Mouse (Mus musculus) hindbrain, embryonic 10.5 days (tissue): ENCODE results near the gene Spock1. TPM values are rescaled to one million over a fixed set of nuclear protein-coding genes. Genes with fewer than 3 reads are reported as not detected.
"Not testable (repeated sequence)": the region's sequence is repeated elsewhere in the genome, so short reads cannot be mapped to it uniquely, and the experiment has no call there.

ENCODE experiments used
- DNase-seq: peaks from one replicate; pipeline ENCODE4 v3.0.0-alpha.2; 2017; ENCODE audit warnings: low spot score
- H3K27ac ChIP-seq: fragments of 300-500 bp; sonication (generic); 2 replicates; pipeline ENCODE4 v1.5.1; 2016; ENCODE audit warnings: mild to moderate bottlenecking, moderate library complexity
- H3K27me3 ChIP-seq: fragments of 300-500 bp; sonication (generic); 2 replicates; pipeline ENCODE4 v1.6.1; 2016; ENCODE audit warnings: mild to moderate bottlenecking; ENCODE audit not compliant: poor library complexity, insufficient read depth, severe bottlenecking
- H3K36me3 ChIP-seq: fragments of 300-500 bp; sonication (generic); 2 replicates; pipeline ENCODE4 v1.6.1; 2016; ENCODE audit warnings: mild to moderate bottlenecking, moderate library complexity
- H3K4me1 ChIP-seq: fragments of 300-500 bp; sonication (generic); replicated peaks from 2 replicates; pipeline ENCODE4 v1.6.1; 2016; ENCODE audit warnings: mild to moderate bottlenecking
- H3K4me3 ChIP-seq: fragments of 300-500 bp; sonication (generic); 2 replicates; pipeline ENCODE4 v1.5.1; 2016; ENCODE audit warnings: mild to moderate bottlenecking, moderate library complexity
- H3K9me3 ChIP-seq: fragments of 300-500 bp; sonication (generic); 2 replicates; pipeline ENCODE4 v1.6.1; 2016; ENCODE audit warnings: mild to moderate bottlenecking, moderate library complexity
- WGBS: fragments of 180-500 bp; shearing (Covaris S2); methylation state at CpG from one replicate; pipeline ENCODE4 v1.1.7; 2016; 5-methylcytosine and 5-hydroxymethylcytosine counted together
- polyA plus RNA-seq: library from polyadenylated mRNA; unstranded; fragments of >200 nt; fragmentation: Nextera tagmentation; extraction: Ambion mirVana; gene quantifications from 2 replicates; pipeline ENCODE4 v1.2.1, GENCODE M21; 2016

The Spock1 gene
- polyA plus RNA-seq, 1 experiment from 2014 or later, result 10.3 TPM

DNA sequence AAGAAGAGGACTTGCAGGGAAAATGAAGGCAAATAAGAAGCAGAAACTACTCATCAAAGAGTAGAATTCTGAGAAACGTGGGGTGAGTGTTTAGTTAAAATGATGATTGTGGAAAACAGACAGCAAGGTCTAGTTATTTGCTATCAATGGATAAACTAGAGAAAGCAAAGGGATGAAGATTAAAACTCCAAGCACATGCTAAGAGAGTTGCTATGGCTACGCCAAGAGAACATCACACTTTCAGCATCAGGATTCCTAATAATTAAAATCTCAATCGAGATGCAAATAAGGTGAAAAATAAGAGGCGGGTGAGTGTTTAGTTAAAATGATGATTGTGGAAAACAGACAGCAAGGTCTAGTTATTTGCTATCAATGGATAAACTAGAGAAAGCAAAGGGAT, 437.2 kb downstream of the Spock1 start:
- peaks cover 12% of the 10 kb centered on the region for H3K4me1 ChIP-seq
- not testable (repeated sequence) for H3K4me3 ChIP-seq, H3K36me3 ChIP-seq, H3K27ac ChIP-seq, DNase-seq, H3K27me3 ChIP-seq, H3K9me3 ChIP-seq
- WGBS, result 88% methylated on average over 4 of the region's 4 CpGs

DNA sequence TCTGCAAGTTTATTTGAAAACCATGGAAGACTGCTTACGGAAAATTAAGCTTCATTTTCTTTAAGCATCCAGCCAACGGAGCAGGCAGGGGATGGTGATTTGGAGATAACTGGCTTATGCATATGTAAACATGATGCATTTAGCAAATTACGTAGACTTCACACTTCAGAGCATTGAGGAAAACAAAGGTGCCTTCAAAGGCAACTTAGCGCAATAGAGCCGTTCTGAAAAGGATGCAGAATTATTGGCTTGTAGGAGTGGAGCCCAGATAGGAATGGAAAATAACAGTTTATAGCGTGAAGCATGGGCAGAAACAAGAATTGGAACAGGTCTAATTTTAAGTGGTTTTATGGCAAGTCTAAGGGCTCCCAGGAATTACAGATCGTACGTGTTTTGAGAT, 448.2 kb downstream of the Spock1 start:
- no peaks in the 10 kb centered on the region for H3K27me3 ChIP-seq
- H3K36me3 ChIP-seq, result no peaks in the 10 kb centered on the region
- H3K4me3 ChIP-seq, result no peak overlapping the region
- 91% methylated on average over 8 of the region's 8 CpGs for WGBS
- 0 out of 2 replicates have a peak, but pooled peaks cover 2% of the 10 kb centered on the region for H3K9me3 ChIP-seq
- H3K4me1 ChIP-seq, result no peaks in the 10 kb centered on the region
- H3K27ac ChIP-seq, result no peak overlapping the region
- DNase-seq, result no peak

DNA sequence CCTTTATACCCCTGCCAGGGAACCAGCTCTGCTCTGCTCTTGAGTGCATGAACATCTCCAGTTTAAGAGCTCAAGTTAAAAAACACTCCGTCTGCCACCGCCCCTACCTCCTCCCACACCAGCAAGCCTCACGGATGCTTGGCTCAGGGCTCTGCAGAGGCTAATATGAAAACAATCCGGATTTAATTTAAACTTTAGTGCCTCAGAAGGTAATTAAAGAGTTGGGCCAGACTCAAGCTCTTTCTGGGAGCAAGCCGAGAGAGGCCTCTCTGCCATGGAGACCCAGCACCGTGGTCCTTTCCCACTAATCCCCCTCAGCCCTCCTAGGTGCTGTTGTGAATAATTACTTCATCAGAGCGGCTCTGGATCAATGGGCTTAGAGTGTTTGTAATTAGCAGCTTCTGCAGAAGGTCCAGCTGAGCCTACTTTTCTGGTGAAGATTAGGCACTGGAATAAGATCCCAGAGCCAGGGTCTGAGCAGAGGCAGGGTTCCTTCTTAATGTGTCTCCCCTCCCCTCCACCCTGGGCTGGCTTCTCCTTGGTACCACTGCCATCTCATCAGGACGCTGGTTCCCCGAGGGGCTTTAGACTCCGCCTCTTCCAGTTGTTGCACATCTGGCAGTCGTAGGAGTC, 457.8 kb downstream of the Spock1 start:
- H3K27ac ChIP-seq, result no peak overlapping the region
- no peaks in the 10 kb centered on the region for H3K36me3 ChIP-seq
- no peaks in the 10 kb centered on the region for H3K9me3 ChIP-seq
- no peak overlapping the region for H3K4me3 ChIP-seq
- H3K27me3 ChIP-seq, result no peaks in the 10 kb centered on the region
- DNase-seq, result no peak
- WGBS, result 35% methylated on average over 11 of the region's 11 CpGs
- H3K4me1 ChIP-seq, result peaks cover 28% of the 10 kb centered on the region

GRCm38 (mm10) chr13:57448906-57449305, 459.2 kb downstream of the Spock1 start:
- DNase-seq, result no peak
- H3K4me3 ChIP-seq, result no peak overlapping the region
- 87% methylated on average over 7 of the region's 7 CpGs for WGBS
- no peaks in the 10 kb centered on the region for H3K36me3 ChIP-seq
- no peaks in the 10 kb centered on the region for H3K9me3 ChIP-seq
- no peaks in the 10 kb centered on the region for H3K27me3 ChIP-seq
- peaks cover 28% of the 10 kb centered on the region for H3K4me1 ChIP-seq
- no peak overlapping the region for H3K27ac ChIP-seq

DNA sequence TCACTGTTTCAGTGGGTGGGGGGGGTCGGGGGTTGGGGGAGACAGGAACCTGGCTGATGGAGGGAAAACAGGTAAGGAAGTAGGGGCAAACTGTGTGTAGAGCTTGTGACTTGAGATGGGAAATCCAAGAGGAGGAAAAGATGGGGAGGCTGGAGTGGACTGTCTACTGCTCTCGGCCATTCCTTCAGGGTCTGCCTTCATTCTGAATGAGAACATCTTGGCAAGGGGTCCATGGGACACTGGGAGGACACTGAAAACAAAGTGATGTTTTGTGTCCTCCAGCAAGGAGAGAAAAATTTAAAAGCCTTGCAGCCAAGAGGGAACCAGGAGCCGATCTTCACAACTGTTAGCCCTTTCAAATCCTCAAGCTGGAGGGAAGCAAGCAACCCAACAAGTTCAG, 463.2 kb downstream of the Spock1 start:
- Histone ChIP-seq H3K27ac (no peak overlapping the region), H3K9me3 (no peaks in the 10 kb centered on the region), H3K4me3 (no peak overlapping the region), H3K4me1 (peaks cover 11% of the 10 kb centered on the region), H3K27me3 (no peaks in the 10 kb centered on the region), H3K36me3 (no peaks in the 10 kb centered on the region)
- WGBS, result 84% methylated on average over 3 of the region's 3 CpGs
- DNase-seq, result no peak

DNA sequence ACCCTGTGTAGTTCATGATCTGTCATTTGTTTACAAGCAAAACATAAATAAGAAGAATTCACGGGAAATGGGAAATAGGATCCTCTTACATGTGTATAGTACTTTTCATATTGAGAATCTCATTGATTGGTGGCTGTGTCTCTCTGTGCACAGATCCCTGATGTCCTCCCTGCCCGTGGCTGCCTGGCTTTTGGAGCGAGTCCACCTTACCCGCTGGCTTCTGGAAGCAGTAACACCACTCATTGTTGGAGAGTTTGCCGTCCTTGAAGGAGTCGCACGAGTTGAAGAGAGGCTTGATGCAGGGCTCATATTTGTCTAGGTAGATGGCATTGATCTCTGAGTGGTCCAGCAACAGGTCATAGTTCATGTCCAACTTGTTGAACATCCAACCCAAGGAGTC, 468.0 kb downstream of the Spock1 start:
- Histone ChIP-seq H3K27me3 (no peaks in the 10 kb centered on the region), H3K9me3 (no peaks in the 10 kb centered on the region), H3K27ac (no peak overlapping the region), H3K4me1 (no peaks in the 10 kb centered on the region), H3K36me3 (no peaks in the 10 kb centered on the region), H3K4me3 (no peak overlapping the region)
- 90% methylated on average over 7 of the region's 7 CpGs for WGBS
- DNase-seq, result no peak

DNA sequence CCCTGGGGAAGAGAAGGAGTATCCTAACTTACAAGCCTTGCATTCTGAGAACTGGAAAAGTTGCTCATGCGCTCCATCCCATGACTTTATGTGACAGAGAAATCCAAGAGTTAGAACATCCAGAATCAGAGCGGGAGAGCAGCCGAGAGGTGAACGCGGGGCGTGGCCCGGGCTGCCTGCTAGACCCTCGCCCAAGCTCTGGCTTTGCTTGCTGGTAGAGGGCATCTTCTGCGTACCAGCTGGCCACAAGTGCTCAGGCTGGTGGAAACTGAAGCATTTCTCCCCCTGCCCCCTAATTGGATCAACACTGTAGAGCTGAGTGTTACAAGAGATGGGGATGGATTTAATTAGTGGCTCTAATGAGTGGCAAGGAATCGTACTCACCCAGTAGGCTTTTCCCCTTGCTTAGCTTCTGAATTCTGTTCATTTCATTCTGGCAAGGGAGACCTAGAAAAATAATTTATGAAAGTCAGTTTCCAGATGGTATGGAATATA, 472.4 kb downstream of the Spock1 start:
- Histone ChIP-seq H3K27me3 (no peaks in the 10 kb centered on the region), H3K9me3 (peaks cover 5% of the 10 kb centered on the region; the same call in 1 of the 2 replicates), H3K4me1 (no peaks in the 10 kb centered on the region), H3K4me3 (no peak overlapping the region), H3K27ac (no peak overlapping the region), H3K36me3 (no peaks in the 10 kb centered on the region)
- DNase-seq, result no peak
- 84% methylated on average over 10 of the region's 10 CpGs for WGBS

GRCm38 (mm10) chr13:57433848-57434247, 474.3 kb downstream of the Spock1 start:
- H3K27ac ChIP-seq, result no peak overlapping the region
- H3K4me3 ChIP-seq, result no peak overlapping the region
- H3K36me3 ChIP-seq, result no peaks in the 10 kb centered on the region
- DNase-seq, result no peak
- peaks cover 5% of the 10 kb centered on the region; the same call in 1 of the 2 replicates for H3K9me3 ChIP-seq
- WGBS, result 95% methylated on average over 4 of the region's 4 CpGs
- no peaks in the 10 kb centered on the region for H3K27me3 ChIP-seq
- H3K4me1 ChIP-seq, result no peaks in the 10 kb centered on the region

DNA sequence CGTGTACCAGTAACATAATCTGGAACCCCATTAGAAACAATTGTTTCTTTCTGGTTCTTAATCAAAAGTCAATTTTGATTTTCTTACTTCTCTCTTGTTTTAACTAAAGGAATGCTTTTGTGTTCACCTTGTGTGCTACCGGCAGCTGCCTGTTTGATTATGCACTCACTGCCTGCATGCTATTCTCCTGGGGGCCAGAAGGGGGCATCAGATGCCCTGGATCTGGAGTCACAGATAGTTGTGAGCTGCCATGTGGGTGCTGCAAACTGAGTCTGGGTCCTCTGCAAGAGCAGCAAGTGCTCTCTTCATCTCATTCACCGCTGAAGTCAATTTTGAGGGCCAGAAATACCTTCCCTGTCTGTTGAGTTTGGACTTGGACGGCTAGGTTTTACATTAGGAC, 476.3 kb downstream of the Spock1 start:
- 93% methylated on average over 4 of the region's 4 CpGs for WGBS
- Histone ChIP-seq H3K4me1 (no peaks in the 10 kb centered on the region), H3K4me3 (no peak overlapping the region), H3K36me3 (no peaks in the 10 kb centered on the region), H3K27me3 (no peaks in the 10 kb centered on the region), H3K27ac (no peak overlapping the region), H3K9me3 (peaks cover 5% of the 10 kb centered on the region; the same call in 1 of the 2 replicates)
- no peak for DNase-seq

GRCm38 (mm10) chr13:57428840-57429239, 479.3 kb downstream of the Spock1 start:
- no peaks in the 10 kb centered on the region for H3K27me3 ChIP-seq
- peaks cover 5% of the 10 kb centered on the region; the same call in 1 of the 2 replicates for H3K9me3 ChIP-seq
- no peak overlapping the region for H3K4me3 ChIP-seq
- no peaks in the 10 kb centered on the region for H3K4me1 ChIP-seq
- no peaks in the 10 kb centered on the region for H3K36me3 ChIP-seq
- DNase-seq, result no peak
- 69% methylated on average over 14 of the region's 14 CpGs for WGBS
- H3K27ac ChIP-seq, result no peak overlapping the region

GRCm38 (mm10) chr13:57418781-57419180, 489.4 kb downstream of the Spock1 start:
- Histone ChIP-seq H3K4me3 (no peak overlapping the region), H3K4me1 (no peaks in the 10 kb centered on the region), H3K36me3 (no peaks in the 10 kb centered on the region), H3K27me3 (no peaks in the 10 kb centered on the region), H3K9me3 (no peaks in the 10 kb centered on the region), H3K27ac (no peak overlapping the region)
- DNase-seq, result no peak
- 92% methylated on average over 5 of the region's 5 CpGs for WGBS

DNA sequence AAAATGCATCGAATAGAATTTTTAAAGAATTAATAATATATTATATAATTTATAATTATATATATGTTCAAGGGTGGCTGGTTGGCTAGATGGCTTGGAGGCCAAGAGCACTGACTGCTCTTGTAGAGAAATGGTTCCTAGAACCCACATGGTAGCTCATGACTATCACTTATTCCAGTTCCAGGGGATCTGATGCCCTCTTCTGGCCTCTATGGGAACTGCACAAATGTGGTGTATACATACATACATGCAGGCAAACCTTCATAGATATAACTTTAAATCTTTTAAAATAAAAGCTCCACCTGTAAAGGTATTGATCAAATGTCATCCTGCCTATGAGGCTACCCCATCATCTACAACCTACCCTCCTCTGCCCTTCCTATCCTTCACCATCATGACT, 493.4 kb downstream of the Spock1 start:
- no peak for DNase-seq
- 95% methylated on average over 1 of the region's 1 CpGs for WGBS
- no peak overlapping the region for H3K27ac ChIP-seq
- no peak overlapping the region for H3K4me3 ChIP-seq
- no peaks in the 10 kb centered on the region for H3K9me3 ChIP-seq
- 0 out of 2 replicates have a peak, but pooled peaks cover 4% of the 10 kb centered on the region for H3K4me1 ChIP-seq
- H3K27me3 ChIP-seq, result no peaks in the 10 kb centered on the region
- no peaks in the 10 kb centered on the region for H3K36me3 ChIP-seq

GRCm38 (mm10) chr13:57407666-57408065, 500.5 kb downstream of the Spock1 start:
- Histone ChIP-seq H3K4me3 (no peak overlapping the region), H3K9me3 (no peaks in the 10 kb centered on the region), H3K4me1 (0 out of 2 replicates have a peak, but pooled peaks cover 4% of the 10 kb centered on the region), H3K27me3 (no peaks in the 10 kb centered on the region), H3K36me3 (no peaks in the 10 kb centered on the region), H3K27ac (no peak overlapping the region)
- 87% methylated on average over 4 of the region's 4 CpGs for WGBS
- no peak for DNase-seq

GRCm38 (mm10) chr13:57402386-57402785, 505.7 kb downstream of the Spock1 start:
- H3K36me3 ChIP-seq, result no peaks in the 10 kb centered on the region
- H3K4me3 ChIP-seq, result no peak overlapping the region
- H3K4me1 ChIP-seq, result no peaks in the 10 kb centered on the region
- no peak for DNase-seq
- H3K9me3 ChIP-seq, result no peaks in the 10 kb centered on the region
- H3K27me3 ChIP-seq, result no peaks in the 10 kb centered on the region
- 88% methylated on average over 7 of the region's 7 CpGs for WGBS
- H3K27ac ChIP-seq, result no peak overlapping the region
